Mouse (Mus musculus) stomach, postnatal 0 days (tissue): ENCODE data around the gene Meioc.

Experiments used
- CTCF ChIP-seq: IDR thresholded peaks from 2 replicates; pipeline ENCODE4 v1.5.1; 2016; ENCODE audit warnings: antibody characterized with exemption, low read depth, mild to moderate bottlenecking, moderate library complexity
- EP300 ChIP-seq: optimal IDR thresholded peaks from 2 replicates; pipeline ENCODE3; 2016; ENCODE audit warnings: antibody characterized with exemption

- TF ChIP-seq CTCF (no peak), EP300 (no peak)
These were observed 26.6 kb upstream of the Meioc start for GRCm38 (mm10) chr11:102636887-102637286.
